Mouse (Mus musculus): ENCODE data around the gene Meis2. TPM values are rescaled to one million over a fixed set of nuclear protein-coding genes. Genes with fewer than 3 reads are reported as not detected.

The Meis2 gene
- polyA plus RNA-seq, 2 experiments = 17.9 to 26.2 TPM

DNA sequence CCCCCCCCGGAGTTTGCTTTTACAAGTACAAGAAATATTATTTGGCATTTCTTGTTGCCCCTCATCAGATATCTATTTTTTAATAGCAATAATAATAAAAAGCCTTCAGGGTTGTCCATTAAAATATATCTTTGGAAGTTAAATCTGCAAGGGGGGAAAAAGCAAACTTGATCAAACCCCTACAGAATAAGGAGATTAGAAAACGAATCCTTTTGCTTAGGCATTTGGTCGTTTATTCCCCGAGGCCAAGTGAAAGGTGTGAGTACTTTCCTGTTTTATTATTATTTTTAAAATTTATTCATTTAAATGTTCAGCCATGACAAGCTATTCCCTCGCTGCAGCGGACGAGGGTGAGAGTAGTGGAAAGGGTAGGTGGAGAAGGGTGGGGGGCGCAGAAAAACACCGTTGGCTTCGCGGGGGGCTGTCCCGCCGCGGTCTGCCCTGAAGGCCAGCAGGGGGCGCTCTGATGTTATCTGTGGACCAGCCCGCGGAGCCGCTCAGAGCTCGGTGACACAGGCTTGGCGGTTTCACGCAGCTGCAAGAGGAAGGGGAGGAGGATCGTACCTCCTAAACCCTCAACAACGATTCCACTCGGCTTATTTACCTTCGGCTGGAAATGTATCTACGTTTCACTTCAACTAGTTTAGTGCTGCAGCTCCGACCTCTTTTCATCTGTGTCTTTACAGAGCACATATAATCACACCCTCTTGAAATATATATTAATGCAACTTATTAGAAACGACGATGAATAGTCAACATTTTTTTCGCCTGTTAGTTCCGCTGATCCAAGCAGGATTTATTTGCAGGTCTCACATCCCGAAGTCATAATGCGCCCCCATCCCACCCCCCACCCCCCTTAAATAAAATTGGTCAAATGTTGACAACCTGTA is 209.9 kb downstream of the Meis2 start:
- DNase-seq (ENCODE audit: low spot score) (peak; percentile 85), ATAC-seq (ENCODE audit: low FRiP score, low read depth) (peak; percentile 76)
- Histone ChIP-seq H3K27ac (replicated peaks; ENCODE audit: low read depth, low read length) (no peak overlapping the region), H3K27me3 (ENCODE audit: control insufficient read depth, insufficient read depth, low read length) (peaks cover 95% of the 10 kb centered on the region), H3K4me1 (ENCODE audit: control insufficient read depth, insufficient read depth, low read length) (peaks cover 15% of the 10 kb centered on the region), H3K9ac (ENCODE audit: low read depth, low read length, severe bottlenecking) (no peak overlapping the region), H3K4me2 (replicated peaks; ENCODE audit: low read depth, low read length, severe bottlenecking) (peak overlapping the region; percentile 34), H3K4me3 (replicated peaks; ENCODE audit: low read length) (peak overlapping the region; percentile 23), H3K36me3 (ENCODE audit: control insufficient read depth, insufficient read depth, low read length) (no peaks in the 10 kb centered on the region), H3K9me3 (ENCODE audit: control insufficient read depth, low read length) (no peaks in the 10 kb centered on the region)
- WGBS = under 1% methylated on average over 33 of the region's 33 CpGs
- TF ChIP-seq POLR2A (IDR thresholded peaks at IDR 0.05; ENCODE audit: borderline replicate concordance, extremely low read depth, insufficient read depth, insufficient read length) = no peak

DNA sequence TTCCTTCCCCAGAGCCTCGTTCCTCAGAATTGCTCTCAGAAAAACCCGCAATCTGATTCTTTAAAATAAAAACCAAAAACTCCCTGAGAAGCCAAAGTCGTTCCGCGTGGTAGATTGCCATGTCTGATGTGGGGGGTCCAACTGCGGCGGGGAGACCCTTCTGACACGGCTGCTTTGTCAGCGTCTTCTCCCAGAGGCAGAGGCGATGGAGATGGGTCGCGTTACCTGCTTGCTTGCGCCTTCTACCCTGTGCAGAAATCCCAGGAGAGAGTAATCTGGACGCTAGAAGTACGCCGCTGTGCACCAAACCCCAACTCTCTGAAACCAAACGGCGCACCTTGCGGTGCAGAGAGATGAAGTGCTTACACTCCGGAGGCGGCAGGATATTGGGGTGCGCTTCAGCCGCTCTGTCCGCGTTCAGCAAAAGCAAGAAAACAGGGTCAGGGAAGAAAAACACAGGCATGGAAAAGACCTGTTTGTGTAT is 210.8 kb downstream of the Meis2 start:
- H3K4me3 ChIP-seq (replicated peaks; ENCODE audit: low read length) = peak overlapping the region; percentile 14
- H3K27ac ChIP-seq (replicated peaks; ENCODE audit: low read depth, low read length) = no peak overlapping the region
- under 1% methylated on average over 25 of the region's 25 CpGs for WGBS
- peak overlapping the region; percentile 26 for H3K4me2 ChIP-seq (replicated peaks; ENCODE audit: low read depth, low read length, severe bottlenecking)
- no peaks in the 10 kb centered on the region for H3K36me3 ChIP-seq (ENCODE audit: control insufficient read depth, insufficient read depth, low read length)
- H3K9me3 ChIP-seq (ENCODE audit: control insufficient read depth, low read length) = no peaks in the 10 kb centered on the region
- no peak for TF ChIP-seq POLR2A (IDR thresholded peaks at IDR 0.05; ENCODE audit: borderline replicate concordance, extremely low read depth, insufficient read depth, insufficient read length)
- no peak overlapping the region for H3K9ac ChIP-seq (ENCODE audit: low read depth, low read length, severe bottlenecking)
- no peak for DNase-seq (ENCODE audit: low spot score)
- H3K27me3 ChIP-seq (ENCODE audit: control insufficient read depth, insufficient read depth, low read length) = peaks cover 90% of the 10 kb centered on the region
- no peak for ATAC-seq (ENCODE audit: low FRiP score, low read depth)
- peaks cover 15% of the 10 kb centered on the region for H3K4me1 ChIP-seq (ENCODE audit: control insufficient read depth, insufficient read depth, low read length)

DNA sequence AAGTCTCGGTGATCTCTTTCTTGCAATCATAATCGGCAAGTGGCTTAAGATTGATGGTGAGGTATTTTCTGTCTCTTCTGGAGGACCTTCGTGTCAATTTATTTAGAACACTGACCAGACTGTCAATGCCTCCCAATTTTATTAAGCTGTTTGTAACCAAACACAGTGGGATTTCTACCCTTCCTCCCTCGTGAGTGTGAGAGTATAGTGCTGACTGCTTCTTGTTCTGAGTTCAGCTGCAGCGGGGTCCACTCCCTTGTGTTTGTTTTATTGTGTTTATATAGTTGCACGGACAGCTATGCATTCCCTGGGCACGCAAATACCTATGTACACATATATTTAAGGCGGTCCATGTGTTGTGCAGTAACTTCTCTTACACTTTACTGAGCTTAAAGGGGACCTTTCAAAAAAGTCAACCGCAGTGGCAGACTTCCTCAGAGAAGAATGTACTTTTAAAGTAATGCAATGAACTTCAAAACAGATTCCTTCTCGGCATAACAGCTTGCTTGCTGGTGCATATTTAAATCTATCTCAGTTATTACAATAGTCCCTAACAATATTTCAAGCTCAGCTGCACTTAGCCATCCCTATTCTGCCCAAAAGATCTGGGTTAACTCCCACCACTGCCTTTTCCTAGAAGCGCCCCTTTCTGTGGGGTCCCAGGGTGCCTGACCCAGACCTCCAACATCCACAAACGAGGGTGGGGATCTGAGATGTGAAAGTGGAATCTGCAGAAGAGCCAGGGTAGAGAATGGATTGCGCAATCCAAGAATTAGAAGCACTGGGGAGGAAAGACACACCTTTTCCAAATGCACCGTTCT is 211.4 kb downstream of the Meis2 start:
- ATAC-seq (ENCODE audit: low FRiP score, low read depth) (no peak), DNase-seq (ENCODE audit: low spot score) (no peak)
- Histone ChIP-seq H3K27ac (replicated peaks; ENCODE audit: low read depth, low read length) (no peak overlapping the region), H3K36me3 (ENCODE audit: control insufficient read depth, insufficient read depth, low read length) (no peaks in the 10 kb centered on the region), H3K27me3 (ENCODE audit: control insufficient read depth, insufficient read depth, low read length) (peaks cover 83% of the 10 kb centered on the region), H3K4me3 (replicated peaks; ENCODE audit: low read length) (peak overlapping the region; percentile 14; the same call in 1 of the 2 replicates), H3K4me2 (replicated peaks; ENCODE audit: low read depth, low read length, severe bottlenecking) (peak overlapping the region; percentile 26; the same call in 1 of the 2 replicates), H3K9ac (ENCODE audit: low read depth, low read length, severe bottlenecking) (no peak overlapping the region), H3K4me1 (ENCODE audit: control insufficient read depth, insufficient read depth, low read length) (peaks cover 11% of the 10 kb centered on the region), H3K9me3 (ENCODE audit: control insufficient read depth, low read length) (no peaks in the 10 kb centered on the region)
- no peak for TF ChIP-seq POLR2A (IDR thresholded peaks at IDR 0.05; ENCODE audit: borderline replicate concordance, extremely low read depth, insufficient read depth, insufficient read length)
- 6% methylated on average over 14 of the region's 14 CpGs for WGBS

DNA sequence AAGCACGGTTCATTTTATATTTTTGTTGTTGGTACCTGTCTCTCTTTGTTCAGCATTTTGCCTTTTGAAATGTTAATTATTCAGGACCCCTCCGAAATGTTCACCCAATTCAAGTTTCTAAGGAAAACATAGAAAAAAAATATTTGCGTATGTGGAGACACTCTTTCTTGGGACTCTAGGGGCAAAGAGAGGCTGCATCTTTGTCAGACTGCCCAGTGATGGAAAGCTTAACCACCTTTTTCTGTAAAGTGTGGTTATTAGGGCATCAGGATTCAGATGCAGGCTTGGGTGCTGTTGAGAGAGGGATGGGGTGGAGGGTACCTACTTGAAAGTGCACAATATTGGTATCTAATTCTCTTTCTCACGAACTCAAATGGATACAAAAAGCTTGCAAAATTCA is 212.4 kb downstream of the Meis2 start:
- DNase-seq (ENCODE audit: low spot score) (no peak), ATAC-seq (ENCODE audit: low FRiP score, low read depth) (no peak)
- no peak overlapping the region for H3K4me3 ChIP-seq (replicated peaks; ENCODE audit: low read length)
- no peak overlapping the region for H3K9ac ChIP-seq (ENCODE audit: low read depth, low read length, severe bottlenecking)
- H3K9me3 ChIP-seq (ENCODE audit: control insufficient read depth, low read length) = no peaks in the 10 kb centered on the region
- H3K27me3 ChIP-seq (ENCODE audit: control insufficient read depth, insufficient read depth, low read length) = peaks cover 75% of the 10 kb centered on the region
- no peak for TF ChIP-seq POLR2A (IDR thresholded peaks at IDR 0.05; ENCODE audit: borderline replicate concordance, extremely low read depth, insufficient read depth, insufficient read length)
- H3K4me2 ChIP-seq (replicated peaks; ENCODE audit: low read depth, low read length, severe bottlenecking) = no peak overlapping the region
- H3K36me3 ChIP-seq (ENCODE audit: control insufficient read depth, insufficient read depth, low read length) = no peaks in the 10 kb centered on the region
- 12% methylated on average over 4 of the region's 4 CpGs for WGBS
- H3K27ac ChIP-seq (replicated peaks; ENCODE audit: low read depth, low read length) = no peak overlapping the region
- H3K4me1 ChIP-seq (ENCODE audit: control insufficient read depth, insufficient read depth, low read length) = peaks cover 11% of the 10 kb centered on the region

DNA sequence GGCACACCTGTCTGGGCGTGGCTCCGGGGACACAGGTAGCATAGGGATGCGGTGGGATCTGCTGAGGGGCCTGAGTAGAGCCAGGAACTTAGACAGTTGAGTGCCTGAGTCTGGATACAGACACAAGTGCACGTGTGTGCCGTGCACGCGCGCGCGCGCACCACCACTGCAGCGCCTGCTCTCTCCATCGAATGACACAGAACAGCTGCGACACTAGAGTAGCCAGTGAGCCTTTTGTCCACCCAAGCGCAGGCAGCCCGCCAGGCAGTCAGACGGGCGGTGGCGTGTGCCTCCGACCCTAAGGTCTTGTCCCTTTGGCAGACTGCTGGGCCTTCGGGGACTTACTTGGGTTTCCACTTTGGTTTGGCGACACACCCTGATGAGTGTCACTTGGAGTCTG is 213.0 kb downstream of the Meis2 start:
- Histone ChIP-seq H3K9me3 (ENCODE audit: control insufficient read depth, low read length) (no peaks in the 10 kb centered on the region), H3K27me3 (ENCODE audit: control insufficient read depth, insufficient read depth, low read length) (peaks cover 69% of the 10 kb centered on the region), H3K4me3 (replicated peaks; ENCODE audit: low read length) (peak overlapping the region; percentile 11; the same call in 1 of the 2 replicates), H3K9ac (ENCODE audit: low read depth, low read length, severe bottlenecking) (no peak overlapping the region), H3K36me3 (ENCODE audit: control insufficient read depth, insufficient read depth, low read length) (no peaks in the 10 kb centered on the region), H3K27ac (replicated peaks; ENCODE audit: low read depth, low read length) (no peak overlapping the region), H3K4me2 (replicated peaks; ENCODE audit: low read depth, low read length, severe bottlenecking) (peak overlapping the region; percentile 37), H3K4me1 (ENCODE audit: control insufficient read depth, insufficient read depth, low read length) (peaks cover 11% of the 10 kb centered on the region)
- TF ChIP-seq POLR2A (IDR thresholded peaks at IDR 0.05; ENCODE audit: borderline replicate concordance, extremely low read depth, insufficient read depth, insufficient read length) = no peak
- DNase-seq (ENCODE audit: low spot score) (no peak), ATAC-seq (ENCODE audit: low FRiP score, low read depth) (peak; percentile 28; the same call in 1 of the 2 replicates)
- WGBS = under 1% methylated on average over 22 of the region's 22 CpGs
